Mouse (Mus musculus): ENCODE measurements at regions not wholly inside any gene's neighbourhood (a gene's known extent, or its start where the extent isn't known, plus 50 kb on each side); places are given as distances from the start of the nearest gene placed in this dataset.
"Not testable (repeated sequence)": the region's sequence is repeated elsewhere in the genome, so short reads cannot be mapped to it uniquely, and the experiment has no call there.

DNA sequence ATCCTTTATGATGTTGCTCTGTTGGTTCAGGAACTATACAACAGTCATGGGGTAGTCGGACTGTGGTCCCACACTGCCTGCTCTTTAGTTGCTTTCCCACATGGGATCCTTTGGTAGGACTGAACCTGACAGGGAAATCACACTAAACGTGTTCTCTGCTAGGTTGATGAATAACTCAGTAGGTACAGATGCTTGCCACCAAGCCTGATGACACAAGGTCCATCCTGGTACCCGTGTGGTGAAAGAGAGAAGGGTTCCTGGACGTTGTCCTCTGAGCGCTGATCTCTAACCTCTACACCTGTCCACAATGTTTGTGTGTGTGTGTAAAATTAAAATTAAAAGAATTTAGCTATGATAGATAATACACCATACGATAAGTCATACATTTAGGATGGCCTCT, 119.9 kb downstream of the Phlda1 start:
- DNase-seq (ENCODE audit: low spot score) = no peak

DNA sequence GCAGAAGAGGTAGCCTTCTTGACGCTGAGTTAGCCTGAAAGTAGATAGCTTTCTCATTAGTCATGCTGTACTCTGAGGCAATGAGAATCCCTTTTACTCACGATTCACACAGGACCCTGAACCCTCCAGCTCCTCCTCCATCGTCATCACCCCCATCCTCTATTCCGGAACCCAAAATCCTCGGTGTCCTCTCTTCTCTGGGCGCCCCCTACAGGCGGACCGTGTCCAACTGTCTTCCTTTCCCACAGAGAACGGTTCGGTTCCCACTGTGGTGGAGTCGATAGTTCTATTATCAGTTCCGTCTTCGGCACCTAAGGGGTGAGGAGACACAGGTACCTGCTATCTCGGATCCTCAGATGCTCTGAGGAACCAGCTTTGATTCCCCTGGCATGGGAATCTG, 130.2 kb downstream of the Phlda1 start:
- peak; percentile 14 for DNase-seq (ENCODE audit: low spot score)

DNA sequence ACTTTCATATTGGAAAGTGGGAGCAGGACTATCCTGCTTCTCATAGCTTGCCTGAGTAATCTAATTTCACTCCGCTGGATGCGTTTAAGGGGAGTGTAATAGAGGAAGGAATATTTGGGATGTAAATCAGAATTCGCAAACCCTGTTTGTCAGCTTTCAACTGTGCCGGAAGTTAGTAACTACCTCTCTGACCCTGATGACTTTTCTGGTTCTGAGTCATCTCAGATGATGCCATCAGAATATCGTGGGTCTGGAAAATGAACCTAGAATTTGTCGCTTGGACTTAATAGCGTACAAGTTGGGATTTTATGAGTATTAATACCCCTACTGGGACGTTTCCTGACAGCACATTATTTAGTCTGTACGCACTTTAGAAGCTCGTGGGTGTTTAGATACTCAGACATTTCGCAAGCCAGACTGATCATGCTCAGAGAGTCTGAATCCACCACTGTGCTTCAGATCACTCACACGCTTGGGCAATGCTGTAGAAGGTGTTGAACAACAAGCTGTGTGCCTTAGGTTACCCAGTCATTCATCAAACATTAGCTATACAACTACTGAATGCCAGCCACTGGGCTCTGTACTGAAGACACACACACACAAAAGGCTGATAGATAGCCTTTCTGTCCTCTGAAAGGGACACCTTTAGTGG, 131.1 kb downstream of the Phlda1 start:
- no peak for DNase-seq (ENCODE audit: low spot score)

DNA sequence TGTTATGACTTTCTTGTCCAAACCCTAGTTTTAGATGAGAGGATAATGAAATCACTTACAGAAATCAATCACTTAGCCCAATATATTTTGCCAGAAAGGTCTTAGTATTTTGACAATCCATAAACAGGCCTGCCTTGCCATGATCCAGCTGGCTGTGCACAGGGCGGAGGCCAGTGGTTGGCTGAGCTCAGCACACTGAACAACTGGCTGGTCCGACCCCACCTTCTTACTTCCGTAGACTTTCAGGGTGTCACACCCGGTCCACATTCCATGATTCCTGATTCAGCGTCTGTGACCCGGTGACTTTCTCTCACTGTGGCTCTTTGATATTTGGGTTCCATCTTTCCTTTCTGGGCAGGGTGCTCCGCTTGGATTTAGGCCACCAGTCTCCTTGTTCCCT, 133.8 kb downstream of the Phlda1 start:
- no peak for DNase-seq (ENCODE audit: low spot score)

DNA sequence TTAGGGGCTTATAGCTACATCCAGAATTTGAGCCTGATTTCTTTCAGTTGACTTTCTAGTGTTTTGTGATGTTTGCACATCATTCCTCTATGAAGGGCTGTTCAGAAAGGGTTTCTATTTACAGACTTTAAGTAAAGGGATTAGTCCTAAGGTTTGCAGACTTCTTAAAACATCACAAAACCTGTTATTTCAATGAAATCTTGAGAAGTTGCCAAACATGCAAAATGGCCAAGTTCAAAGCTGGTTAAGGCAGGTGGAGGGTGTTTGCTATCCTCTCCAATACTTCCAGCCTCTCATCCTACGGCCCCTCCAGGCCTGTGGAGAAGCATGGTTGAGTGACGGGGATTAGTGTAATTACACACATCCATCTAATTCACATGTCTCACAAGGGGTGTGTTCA, 136.6 kb downstream of the Phlda1 start:
- DNase-seq (ENCODE audit: low spot score) = no peak

DNA sequence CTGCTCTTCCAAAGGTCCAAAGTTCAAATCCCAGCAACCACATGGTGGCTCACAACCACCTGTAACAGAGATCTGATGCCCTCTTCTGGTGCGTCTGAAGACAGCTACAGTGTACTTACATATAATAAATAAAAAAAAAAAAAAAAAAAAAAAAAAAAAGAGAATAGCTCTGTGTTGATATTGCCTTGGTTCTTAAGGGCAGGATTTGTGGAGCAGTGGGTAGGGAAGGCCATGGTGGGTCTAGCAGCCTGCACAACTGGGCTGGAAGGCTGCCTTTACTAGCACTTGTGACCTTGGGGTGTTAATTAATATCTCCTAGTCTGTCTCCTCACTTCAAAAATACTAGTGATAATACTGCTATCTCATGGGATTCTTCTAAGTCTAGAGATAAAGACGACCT, 147.7 kb downstream of the Phlda1 start:
- DNase-seq (ENCODE audit: low spot score) = not testable (repeated sequence)

DNA sequence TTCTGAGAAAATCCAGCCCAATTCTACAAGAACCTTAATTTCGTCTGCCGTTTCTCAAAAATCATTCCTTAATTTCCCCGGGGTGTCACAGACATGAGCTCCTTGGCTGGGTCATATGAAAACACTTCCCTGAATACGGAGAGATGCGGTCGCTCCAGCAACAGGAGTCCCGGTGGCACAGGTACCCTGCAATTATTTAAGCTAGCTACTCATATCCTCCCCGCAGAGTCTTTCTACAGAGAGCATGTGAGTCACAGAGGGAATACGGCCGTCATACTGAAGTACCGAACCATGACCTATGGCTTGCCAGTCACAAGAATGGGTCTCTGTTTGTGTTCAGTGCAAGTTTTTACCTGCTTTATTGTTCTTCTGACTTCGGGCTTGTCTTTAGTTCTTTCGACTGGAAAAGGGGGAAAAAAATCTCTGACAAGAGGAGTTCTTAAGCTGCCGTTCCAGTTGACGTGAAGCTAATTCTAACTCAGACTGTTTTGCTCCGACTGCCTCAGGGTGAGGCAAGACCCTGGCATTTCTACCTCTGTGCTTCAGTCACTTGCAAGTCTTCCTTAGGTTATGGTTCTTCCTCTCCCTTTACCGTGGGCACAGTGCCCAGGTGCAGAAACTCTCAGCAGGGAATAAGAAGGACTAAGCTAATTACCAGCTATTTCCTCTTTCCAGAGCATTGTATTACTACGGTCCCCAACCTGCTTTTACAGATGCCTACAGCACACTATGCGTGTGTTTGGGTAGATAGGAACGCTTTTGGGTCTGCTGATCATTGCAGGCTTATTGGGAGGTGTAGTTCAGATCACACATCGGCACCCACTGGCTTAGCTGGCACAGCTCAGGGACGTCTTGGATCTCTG, 148.5 kb downstream of the Phlda1 start:
- DNase-seq (ENCODE audit: low spot score) = no peak

DNA sequence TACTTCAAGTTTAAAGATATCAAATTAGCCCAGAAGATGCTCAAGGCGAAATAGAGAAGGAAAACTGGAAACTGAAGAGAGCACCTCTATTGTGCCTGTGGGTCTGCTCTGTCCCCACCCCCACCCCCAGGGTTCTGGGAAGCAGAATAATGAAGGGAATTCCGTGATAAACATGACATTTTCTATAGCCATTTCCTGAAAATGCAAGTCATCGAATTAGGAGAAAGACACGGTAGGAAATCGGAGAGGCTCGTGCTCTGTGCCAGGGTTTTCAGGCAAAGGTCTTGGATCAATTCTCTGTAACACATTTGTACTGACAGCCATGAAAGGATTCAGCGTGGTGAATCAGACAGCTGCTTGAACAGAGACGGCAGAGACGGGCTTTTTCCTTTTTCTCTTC, 152.7 kb downstream of the Phlda1 start:
- DNase-seq (ENCODE audit: low spot score) = no peak

DNA sequence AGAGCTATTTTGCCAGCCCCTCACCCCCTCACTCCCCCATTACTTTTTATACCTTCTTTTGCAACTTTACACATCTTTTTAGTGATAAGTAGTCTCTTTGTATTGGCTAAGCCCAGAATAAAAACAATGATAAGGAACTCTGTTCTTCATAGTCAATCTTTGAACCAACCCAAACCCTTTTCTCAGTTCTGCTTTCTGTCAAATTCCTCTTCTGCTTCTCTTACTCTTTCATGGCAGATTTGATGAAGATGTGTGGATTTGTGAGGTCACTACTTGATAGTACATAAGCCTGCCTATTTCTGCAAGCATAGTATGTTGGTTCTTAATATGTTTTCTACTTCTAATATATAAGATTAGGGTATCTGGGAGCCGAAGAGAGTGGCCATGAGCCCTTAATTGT, 156.6 kb downstream of the Phlda1 start:
- no peak for DNase-seq (ENCODE audit: low spot score)

DNA sequence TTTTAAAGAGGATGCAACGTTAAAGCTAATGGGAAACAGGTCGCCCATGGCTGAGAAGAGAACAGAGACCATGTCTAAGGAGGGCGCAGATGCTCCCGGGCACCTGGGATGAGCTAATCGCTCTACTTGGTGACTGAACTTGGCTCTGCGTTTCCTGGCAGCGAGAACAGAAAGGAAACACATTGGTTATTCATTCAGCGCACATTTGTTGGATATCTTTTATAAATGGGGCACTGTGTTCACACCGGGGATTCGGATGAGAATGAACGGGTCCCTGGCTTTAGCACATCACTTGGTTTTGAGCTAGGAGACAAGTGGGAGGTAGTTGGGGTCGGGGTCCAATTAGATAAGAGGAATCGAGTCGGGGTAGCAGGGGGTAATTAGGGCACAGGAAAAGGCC, 159.7 kb downstream of the Phlda1 start:
- no peak for DNase-seq (ENCODE audit: low spot score)

DNA sequence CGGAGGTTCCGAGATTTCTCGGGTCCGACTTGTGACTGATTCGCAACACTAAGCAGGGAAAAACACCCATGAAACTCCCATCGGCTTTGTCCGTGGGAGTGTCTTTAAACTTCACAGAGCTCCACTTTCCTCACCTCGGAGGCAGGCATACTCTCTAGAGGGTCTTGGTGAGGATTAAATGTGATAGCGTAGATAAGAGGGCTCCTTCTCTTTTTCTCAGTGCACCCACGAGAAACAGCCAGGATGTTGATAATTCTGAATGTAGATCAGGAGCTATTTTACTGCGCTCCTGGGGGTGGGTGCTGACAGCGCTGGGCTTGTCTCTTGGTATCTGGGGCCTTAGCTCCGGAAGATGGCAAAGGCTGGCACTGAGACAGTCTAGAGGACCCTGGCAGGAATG, 160.9 kb downstream of the Phlda1 start:
- no peak for DNase-seq (ENCODE audit: low spot score)

DNA sequence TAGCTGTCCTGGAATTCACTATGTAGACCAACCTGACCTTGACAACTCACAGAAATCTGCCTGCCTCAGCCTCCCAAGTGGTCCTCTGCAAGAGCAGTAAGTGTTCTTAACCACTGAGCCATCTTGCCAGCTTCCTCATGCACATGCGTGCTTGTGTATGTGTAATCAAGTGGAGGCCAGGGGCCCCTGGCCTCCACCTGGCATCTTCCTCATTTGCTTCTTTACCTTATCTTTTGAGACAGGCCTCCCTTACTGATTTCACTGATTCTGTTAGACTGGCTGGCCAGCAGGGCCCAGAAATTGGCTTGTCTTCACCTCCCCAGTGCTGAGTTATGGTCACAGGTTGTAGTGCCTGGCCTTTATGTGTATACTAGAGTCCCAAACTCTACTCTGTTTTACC, 162.6 kb downstream of the Phlda1 start:
- DNase-seq (ENCODE audit: low spot score) = no peak

DNA sequence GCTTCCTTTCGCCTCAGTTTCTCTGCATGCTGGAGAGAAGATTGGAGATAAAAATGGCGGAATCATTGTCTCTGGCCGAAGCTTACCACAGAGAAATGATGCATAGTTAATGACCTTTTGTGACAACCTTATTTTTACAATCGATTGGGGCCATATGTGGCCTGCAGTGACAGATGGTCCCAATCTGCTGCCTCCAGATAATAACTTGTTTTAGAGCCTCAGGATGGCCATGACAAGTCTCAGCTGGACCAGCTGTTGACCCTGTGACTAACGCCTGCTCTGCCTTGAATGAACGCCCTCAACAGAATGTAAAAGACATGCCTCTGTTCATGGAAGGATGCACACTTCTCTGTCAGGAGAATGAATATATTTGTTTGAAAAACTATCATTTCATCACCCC, 163.6 kb downstream of the Phlda1 start:
- DNase-seq (ENCODE audit: low spot score) = no peak

DNA sequence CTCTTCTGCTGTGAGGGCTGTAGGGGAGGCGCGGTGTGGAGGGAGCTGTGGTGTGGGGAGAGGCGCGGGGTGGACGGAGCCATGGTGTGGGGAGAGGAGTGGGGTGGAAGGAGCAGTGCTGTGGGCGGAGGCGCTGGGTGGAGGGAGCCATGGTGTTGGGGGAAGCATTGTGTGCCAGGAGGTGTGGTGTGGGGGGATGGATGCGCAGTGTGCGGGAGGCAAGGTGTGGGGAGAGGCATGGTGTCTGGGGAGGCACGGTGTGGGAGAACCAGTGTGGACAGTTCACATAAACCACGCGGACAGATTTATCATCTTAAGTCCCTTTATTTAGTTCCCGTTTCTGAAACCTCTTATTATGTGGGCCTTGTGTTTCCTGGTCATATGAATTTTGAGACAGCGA, 164.6 kb downstream of the Phlda1 start:
- DNase-seq (ENCODE audit: low spot score) = no peak

DNA sequence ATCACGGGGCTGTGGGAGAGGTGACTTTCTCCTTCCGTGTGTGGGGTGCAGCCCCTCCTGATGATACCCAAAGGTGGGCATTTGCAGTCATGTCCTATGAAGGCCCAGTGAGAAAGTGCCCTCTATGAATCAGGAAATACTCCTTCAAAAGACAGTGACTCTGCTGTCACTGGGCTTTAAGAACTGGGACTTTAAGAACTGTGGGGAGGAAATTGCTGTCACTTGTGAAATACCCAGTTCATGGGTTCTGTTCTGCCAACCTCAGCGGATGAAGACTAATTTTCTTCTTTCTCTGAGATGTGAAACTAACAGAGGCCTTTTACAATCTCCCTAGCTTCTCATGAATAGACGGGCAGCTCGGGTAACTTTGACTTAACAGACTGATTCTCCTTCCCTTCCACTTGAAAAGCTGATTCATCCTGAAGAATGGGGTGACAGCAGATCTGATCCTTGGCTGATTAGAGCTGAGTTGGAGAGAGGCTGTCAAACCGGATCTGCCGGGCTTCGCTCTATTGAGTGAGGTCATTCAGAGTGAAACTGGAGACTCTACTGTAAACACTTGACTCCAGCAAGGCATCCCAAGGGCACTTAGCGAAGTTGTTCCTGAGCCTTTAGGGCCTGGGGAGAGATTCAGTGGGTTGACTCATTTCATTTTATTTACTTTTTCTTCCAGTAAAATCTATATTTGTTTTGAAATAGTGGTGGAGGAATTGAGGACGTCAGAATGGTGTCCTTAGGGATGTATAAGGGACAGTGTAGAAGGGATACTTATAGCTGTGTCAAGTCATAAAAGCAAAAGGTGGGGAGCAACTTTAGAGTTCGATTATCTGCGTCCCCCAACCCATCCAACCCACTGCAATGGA, 166.6 kb downstream of the Phlda1 start:
- peak; percentile 17 for DNase-seq (ENCODE audit: low spot score)

DNA sequence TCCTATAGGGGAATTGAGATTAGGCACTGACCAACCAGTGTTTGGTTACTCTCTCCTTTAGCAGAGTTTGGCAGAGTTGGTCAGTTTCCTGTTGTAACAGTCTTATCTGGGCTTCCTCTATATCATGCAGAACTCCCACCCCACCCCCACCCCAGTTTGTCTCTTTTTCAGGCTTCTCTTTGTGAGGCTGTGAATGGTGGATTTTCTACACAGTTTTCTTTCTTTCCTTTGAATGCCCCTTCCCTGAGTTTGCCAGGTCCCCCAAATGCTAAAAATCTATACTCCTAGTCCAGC, 167.2 kb downstream of the Phlda1 start:
- no peak for DNase-seq (ENCODE audit: low spot score)

DNA sequence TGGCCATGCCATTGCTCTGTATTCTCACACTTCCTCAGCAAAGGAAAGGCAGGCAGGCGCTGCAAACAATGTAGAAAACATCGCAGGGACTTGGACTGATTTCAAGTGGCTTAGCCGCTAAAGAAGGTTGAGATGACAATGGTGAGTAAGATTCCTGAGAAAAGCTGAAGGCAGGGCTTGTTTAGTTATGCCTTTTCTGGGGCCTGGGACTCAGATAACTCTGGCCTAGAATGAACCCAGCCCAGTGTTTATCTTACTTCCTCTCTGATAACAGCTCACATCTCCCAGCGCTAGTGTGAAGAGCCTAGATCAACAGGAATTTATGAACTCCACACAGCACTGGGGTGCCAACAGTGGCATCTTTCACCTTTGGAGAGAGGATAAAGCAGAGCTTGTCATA, 170.2 kb downstream of the Phlda1 start:
- no peak for DNase-seq (ENCODE audit: low spot score)

DNA sequence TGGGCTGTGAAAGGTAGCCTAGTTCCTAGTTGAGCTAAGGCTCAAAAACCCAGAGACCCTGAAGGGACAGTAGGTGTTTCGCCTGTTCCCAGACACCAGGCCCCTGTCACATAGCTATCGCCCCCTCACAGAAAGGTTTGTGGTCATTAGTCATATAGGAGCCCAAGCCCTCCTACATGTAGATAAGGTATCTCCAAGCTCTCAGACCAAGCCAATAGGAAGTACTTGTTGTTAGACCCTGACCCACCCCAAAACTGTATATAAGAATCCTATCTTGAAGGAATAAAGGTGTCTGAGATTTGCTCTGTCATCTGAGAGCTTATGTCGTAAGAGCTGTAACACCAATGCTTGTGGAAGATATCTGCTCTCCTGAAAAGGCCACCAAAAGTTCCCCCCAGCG, 174.8 kb downstream of the Phlda1 start:
- no peak for DNase-seq (ENCODE audit: low spot score)

DNA sequence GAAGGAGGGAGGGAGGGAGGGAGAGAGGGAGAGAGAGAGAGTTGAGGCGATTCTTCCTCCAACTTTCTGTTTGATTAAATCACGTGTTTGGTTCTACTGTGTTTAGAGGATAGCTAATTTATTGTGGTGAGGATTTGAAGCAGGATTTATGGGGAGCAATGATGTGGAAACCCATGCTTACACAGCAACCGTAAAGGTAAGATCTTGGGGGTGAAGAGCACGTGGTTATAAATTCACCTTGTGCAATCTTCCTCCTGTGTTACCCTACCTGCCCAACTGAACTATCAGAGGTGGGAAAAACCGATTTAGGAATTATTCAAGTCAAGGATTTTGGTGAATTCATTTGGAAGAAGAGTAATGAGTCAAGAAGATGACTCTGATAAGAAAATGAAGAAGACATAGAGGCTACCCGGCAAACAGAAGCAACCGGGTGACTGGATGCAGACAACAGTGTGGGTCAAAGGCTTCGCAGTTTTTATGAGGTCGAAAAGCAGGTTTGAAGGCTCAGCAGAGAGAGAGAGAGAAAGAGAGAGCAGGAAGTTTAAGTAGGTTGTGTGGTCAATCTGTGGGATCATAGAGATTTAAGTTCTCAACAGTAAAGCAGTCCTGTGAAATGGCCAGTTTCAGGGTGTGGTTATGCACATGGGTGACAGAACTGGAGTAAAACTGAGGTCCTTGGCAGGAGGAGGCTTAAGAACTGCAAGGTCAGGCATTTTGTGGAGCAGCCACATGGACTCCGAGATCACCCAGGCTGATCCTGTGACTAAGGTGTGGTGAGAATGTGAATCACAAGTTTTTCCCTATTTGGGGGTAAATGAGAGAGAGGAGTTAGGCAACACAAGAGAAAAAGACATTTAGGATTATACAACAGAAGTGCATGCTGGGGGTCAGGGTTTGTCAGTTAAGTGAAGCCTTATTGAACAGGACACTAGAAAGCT, 178.6 kb downstream of the Phlda1 start:
- DNase-seq (ENCODE audit: low spot score) = no peak

DNA sequence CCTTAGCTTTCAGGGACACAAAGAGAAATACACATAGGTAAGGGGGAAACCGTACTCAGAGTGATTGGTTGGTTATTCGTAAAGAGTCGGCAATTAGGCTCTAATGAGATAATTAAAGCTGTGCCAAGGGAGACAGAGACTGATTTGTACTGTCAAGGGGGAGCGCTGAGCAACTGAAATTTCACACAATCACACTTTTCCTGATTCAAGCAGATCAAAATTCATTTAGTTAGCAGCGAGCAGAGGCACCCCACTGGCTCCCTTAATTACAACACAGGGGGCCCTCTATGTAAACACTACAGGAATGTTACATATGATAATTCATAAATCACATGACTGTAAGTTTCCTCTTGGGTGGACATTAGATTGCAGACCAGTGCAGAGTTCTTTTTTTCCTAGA, 180.5 kb downstream of the Phlda1 start:
- no peak for DNase-seq (ENCODE audit: low spot score)

DNA sequence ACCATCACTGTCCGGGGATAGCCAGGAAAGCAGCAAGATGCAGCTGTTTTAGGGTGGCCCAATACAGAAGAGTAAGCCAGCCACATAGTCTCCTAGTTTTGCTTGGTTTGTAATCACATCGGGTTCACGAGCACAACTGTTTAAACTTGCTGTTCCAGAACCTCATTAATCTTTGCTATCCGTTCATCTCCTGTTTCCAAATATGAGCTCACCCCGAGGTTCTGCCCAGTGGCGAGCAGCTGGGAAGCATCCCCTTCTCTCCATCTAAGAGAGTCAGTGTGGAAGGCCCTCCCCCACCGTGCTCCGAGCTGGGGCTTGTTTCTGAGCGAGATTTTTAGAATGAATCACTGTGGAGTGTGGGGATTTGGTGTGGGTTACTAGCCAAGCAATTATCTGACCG, 183.5 kb downstream of the Phlda1 start:
- DNase-seq (ENCODE audit: low spot score) = peak; percentile 82

All from gastrocnemius, adult 18-20 months (tissue).